Mouse (Mus musculus): ENCODE measurements around the gene Idh3b. TPM values are rescaled to one million over a fixed set of nuclear protein-coding genes. Genes with fewer than 3 reads are reported as not detected.

Idh3b gene
- polyA plus RNA-seq (2017; shearing (Covaris generic)): 100 to 1,000 TPM; 147 to 175 (median 150) TPM

GRCm38 (mm10) chr2:130283854-130284654 is at the start of gene Idh3b:
TSS of gene Idh3b (minus strand) at chr2:130284547.
- peak; percentile 93 for ATAC-seq

GRCm38 (mm10) chr2:130329502-130329901 is 45.2 kb upstream of the Idh3b start:
- no peak for ATAC-seq

DNA sequence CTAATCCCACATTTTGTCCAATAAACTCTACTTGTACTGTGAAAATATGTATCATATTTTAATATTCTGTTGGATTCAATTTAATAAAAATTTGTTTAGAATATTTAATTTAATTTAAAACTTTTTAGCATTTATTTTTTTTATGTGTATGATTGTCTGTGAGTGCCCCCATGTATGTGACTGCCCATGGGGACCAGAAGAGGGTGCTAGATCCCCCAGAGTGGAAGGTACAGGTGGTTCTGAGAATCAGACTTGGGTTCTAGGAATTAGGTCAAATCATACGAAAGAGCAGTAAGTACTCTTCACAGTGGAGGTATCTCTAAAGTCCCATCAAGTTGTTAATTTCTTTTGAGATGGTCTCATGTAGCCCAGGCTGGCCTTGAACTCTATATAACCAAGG is 42.7 kb upstream of the Idh3b start:
- no peak for ATAC-seq

DNA sequence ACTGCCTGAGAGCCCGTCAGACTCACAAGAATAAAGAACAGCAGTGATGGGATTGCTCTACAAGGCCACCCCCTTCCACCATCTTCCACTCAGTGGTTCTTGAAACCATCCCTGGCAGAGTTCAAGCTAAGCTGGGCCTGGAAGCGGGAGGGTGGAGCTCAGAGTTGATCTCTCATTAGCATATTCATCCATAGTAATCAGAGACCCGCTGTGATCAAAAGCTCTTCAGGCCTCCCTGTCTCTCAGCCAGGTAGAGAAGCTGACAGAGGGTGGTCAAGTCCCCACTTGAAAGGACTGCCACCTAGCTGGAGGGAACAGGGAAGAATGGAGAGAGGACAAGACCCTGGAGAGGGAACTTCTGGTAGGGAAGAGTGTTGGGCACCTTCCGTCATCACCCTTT is 18.7 kb upstream of the Idh3b start:
- ATAC-seq: no peak

GRCm38 (mm10) chr2:130297580-130297979 is 13.2 kb upstream of the Idh3b start:
- no peak for ATAC-seq

DNA sequence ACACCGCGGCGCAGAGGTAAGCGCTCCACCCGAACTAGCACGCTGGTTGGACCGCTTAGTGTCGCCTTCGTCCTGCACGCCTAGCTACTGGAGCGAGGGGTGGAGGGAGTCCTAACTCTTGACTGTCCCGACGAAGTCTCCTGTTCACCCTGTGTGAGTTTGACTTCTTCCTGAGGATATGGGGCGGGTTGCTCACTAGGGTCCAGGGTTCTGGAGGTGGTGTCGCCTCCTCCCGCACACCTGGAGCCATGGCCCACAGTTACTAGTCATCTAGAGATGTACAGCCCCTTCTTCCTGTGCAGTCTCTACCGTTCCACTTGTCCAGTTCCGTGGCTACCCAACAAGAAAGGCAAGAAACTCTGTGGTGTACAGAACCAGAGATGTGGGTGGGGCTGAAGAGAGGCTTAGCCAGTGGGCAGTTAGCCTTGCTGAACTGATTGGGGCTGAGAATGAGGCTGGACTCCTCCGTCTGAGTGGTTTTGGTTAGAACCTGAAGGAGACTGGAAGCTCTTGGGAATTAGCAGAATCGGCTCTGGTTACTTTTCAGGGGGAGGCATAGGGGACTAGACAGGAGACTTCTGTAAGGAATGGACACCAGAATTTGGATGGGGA is 11.9 kb upstream of the Idh3b start:
- no peak for ATAC-seq

GRCm38 (mm10) chr2:130295331-130296133 is 11.2 kb upstream of the Idh3b start:
- ATAC-seq: no peak

GRCm38 (mm10) chr2:130294936-130295277 is 10.6 kb upstream of the Idh3b start, which contains the start of gene Ebf4:
TSS of gene Ebf4 (plus strand) at chr2:130295169.
- ATAC-seq: no peak

DNA sequence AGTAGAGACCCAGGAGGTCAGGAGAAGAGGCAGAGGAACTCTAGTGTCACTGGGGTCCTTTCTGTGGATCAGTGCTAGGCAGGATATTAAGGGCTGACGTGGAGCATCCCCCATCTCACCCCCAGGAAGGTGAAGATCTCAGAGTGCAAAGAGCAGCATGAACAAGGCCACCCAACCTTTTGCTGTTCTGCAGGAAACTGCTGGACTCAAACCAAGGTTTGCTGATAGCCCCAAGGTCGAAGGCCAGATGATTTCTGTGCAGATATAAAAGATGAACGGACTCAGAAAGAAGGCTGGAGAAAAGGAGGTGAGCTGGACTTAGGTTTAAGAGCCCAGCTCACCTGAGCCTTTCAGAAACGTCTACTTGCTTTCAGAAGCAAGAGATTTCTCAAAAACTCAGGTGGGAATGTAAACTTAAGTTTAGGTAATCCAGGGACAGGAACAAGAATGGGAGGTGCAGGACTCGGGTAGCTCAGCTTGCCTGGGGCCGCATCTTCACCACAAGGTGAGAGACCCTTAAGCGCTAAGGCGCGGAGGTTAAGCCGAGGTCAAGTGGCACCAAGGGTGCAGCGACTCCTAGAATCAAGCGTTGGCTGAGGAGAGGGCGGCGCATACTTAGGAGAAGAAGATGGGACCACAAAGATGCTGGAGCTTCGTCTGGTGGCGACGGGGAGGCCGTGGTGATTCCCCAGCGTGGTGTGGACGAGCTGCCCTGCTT is 10.0 kb upstream of the Idh3b start:
- ATAC-seq: no peak

GRCm38 (mm10) chr2:130293486-130293885 is 9.1 kb upstream of the Idh3b start:
- ATAC-seq: no peak

- ATAC-seq: no peak
Observed at GRCm38 (mm10) chr2:130293009-130293408, 8.7 kb upstream of the Idh3b start.

GRCm38 (mm10) chr2:130291434-130291833 is 7.1 kb upstream of the Idh3b start:
- ATAC-seq: peak; percentile 87

- ATAC-seq: no peak
Observed at GRCm38 (mm10) chr2:130289086-130289485, 4.7 kb upstream of the Idh3b start.

DNA sequence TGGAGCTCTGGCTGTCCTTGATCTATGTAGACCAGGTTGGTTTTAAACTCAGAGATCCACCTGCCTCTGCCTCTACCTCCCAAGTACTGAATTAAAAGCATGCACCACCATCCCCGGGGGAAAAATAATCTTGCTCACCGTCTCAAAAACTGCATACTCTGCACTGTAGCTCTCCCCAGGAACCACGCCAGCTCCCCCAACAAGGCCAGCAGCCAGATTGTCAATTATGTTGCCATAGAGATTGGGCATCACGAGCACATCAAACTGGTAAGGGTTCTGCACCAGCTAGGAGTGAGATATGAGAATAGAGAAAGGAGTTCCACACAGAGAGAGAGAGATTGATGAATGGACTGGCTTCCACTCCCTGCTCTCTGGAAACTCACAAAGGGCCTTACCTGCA is 3.5 kb downstream of the Idh3b start:
- no peak for ATAC-seq

DNA sequence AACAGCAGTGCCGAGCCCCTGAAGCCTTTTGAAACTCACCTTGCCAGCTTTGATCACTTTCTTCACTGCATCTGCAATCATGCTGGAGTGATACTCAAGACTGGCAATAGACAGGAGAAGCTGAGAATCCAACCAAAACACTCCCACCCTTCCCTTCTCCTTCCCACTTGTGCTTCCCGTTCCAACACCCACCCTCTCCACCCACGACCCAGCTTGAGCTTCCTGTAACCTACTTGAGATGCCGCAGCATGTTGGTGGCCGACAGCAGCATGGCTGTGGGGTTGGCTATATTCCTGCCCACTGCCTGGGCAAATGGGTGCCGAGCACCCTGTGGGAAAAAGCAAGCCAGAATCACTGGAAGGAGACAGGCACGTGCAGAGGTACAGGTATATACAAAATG is 4.1 kb downstream of the Idh3b start:
- no peak for ATAC-seq

GRCm38 (mm10) chr2:130279600-130280091 is 4.7 kb downstream of the Idh3b start:
- no peak for ATAC-seq

GRCm38 (mm10) chr2:130275649-130276048 is 8.7 kb downstream of the Idh3b start:
- no peak for ATAC-seq

GRCm38 (mm10) chr2:130274862-130275261 is 9.5 kb downstream of the Idh3b start:
- no peak for ATAC-seq

DNA sequence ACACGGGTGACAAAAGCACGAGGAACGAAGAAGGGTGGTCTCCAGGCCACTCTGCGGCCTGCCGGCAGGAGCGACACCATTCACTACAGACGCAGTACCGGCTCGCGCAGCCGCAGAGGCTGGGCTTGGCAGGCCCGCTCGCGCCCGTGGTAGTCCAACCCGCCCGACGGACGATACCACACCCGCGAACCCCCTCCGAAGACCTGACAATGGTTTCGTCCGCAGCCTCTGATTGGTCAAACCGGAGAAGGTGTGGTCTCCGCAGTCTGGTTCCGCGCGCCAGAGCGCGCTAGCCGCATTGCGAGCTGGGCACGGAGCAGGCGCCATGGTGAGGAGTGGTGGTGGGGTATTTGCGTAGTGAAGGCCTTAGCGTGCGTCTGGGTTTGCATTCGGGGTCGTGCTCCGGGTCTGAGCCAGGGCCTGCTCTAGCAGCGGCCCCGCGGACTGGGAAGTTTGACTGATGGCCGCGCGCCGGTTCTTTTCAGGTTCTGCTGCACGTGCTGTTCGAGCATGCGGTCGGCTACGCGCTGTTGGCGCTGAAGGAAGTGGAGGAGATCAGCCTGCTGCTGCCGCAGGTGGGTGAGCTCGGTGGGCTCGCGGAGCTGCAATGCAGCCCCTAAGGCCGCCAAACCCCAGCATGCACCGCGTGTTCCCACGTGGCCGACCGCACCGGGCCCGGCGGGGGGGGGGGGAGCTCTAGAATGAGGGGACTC is 10.0 kb downstream of the Idh3b start, which contains the start of gene Nop56:
TSS of gene Nop56 (plus strand) at position 282 of the 713 bp plus-strand sequence.
- peak; percentile 93 for ATAC-seq

GRCm38 (mm10) chr2:130273732-130274131 is 10.6 kb downstream of the Idh3b start:
- peak; percentile 14 for ATAC-seq

DNA sequence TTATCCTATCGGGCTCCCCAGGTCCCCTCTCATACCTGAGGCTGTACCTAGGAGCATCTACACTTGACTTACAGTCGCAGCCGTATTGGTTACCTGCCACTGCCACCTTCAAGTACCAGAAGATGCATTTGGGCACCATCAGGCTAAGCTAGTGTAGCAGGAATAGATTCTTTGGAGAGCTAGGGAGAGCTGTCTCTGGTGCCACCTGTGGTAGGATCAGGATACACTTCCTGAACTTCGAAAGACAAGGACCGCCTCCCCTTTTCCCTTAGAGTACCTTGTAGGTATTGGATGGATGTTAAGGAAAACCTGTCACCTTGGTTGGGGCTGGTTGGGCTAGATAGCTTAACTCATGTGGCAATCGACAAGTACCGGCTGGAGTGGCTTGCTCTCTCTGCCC is 16.3 kb downstream of the Idh3b start:
- ATAC-seq: no peak

DNA sequence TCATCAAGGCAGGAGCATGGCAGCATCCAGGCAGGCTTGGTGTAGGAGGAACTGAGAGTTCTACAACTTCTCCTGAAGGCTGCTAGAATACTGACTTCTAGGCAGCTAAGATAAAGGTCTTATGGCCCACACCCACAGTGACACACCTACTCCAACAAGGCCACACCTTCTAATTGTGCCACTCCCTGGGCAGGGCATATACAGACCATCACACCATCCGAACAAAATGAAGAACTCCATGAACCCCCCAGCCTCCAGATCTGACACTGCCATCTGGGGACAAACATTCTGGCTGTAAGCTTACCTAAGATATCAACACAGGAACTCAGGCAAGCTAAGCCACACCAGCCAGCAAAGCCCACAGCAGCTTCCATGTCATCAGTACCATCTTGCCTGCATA is 18.8 kb downstream of the Idh3b start:
- no peak for ATAC-seq
